Mouse (Mus musculus): ENCODE measurements around the gene Tmem104.

Gene Tmem104

GRCm38 (mm10) chr11:115166776-115167175, 20.5 kb upstream of the Tmem104 start:
- DNase-seq (ENCODE audit: low read depth, low spot score) = no peak

GRCm38 (mm10) chr11:115167631-115168249, 19.5 kb upstream of the Tmem104 start:
- DNase-seq (ENCODE audit: low read depth, low spot score) = no peak

DNA sequence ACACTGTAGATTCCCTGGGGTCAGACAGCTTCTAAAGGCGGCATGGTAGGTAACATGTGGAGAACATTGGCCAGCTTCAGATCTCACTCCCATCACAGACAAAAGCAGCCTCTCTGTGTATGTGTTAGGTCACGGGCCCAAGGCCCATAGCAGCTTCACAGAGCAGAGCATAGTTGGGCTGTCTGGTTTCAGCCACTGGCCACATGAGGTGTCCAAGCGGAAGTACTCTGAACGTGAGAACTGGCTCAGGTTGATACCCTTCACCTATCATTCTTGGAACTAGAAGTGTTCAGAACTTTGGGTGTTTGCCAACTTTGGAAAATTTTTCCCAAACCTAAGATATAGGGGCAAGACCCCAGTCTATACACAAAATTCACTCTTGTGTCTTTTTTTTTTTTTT, 17.9 kb upstream of the Tmem104 start:
- no peak for DNase-seq (ENCODE audit: low read depth, low spot score)

DNA sequence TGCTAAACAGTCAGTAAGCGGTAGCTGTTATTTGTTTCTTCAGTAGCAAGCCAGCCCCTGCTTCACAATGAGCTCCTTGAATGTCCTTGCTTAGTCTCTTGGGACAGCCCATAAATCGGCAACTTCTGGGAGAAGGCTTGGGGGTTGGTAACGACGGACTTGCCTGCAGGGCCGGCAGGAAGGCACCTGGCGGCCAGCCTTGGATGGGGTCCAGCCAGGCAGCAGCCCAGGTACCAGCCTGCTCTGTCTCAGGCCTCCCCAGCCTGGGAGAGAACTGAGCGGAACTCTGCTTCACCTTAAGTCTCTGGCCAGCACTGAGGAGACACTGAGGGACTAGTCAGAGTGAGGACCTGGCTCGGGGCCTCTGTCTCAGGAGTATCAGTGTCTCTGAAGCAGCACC, 16.2 kb upstream of the Tmem104 start:
- DNase-seq (ENCODE audit: low read depth, low spot score) = no peak

GRCm38 (mm10) chr11:115172825-115173287, 14.4 kb upstream of the Tmem104 start:
- DNase-seq (ENCODE audit: low read depth, low spot score) = no peak

DNA sequence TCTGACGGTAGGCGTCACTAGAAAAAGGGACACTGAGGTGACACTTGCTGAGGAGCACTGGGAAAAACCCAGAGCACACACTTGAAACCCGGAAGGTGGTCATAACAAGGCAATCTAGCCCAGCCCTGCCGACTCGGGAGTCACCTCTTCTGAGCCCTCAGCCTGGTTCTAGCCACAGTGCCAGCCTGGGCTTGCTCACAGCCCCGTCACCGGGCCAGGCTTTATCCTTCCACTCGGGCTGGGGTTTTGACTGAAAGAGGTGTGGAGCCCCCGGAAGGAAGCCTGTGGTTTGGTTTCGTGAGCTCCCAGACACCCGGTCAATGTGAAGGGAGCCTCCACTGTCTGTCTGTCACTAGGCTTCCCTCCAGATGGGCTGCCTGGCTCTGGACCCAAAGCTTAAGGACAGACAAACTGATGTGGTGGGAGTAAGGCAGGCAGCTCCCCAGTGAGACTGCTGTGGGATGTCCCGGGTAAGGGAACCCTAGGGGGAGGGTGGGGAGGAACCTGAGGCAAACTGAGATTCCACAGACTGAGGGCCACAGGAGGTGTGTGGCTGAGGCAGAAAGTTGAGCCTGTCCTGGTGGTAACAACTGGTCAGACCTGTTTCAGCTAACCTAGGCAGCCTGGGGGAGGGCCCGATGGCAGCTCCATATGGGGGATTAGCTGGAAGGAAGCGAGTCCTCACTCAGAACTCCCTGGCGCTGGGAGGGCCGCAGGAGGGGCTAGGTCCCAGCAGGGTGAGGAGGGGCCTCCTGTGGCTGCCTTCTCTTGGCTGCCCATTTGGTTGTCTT, 13.5 kb upstream of the Tmem104 start:
- no peak for DNase-seq (ENCODE audit: low read depth, low spot score)

GRCm38 (mm10) chr11:115176399-115177190, 10.7 kb upstream of the Tmem104 start:
- DNase-seq (ENCODE audit: low read depth, low spot score) = no peak

- no peak for DNase-seq (ENCODE audit: low read depth, low spot score)
Observed at GRCm38 (mm10) chr11:115177559-115178195, 9.6 kb upstream of the Tmem104 start.

GRCm38 (mm10) chr11:115178766-115179165, 8.5 kb upstream of the Tmem104 start:
- no peak for DNase-seq (ENCODE audit: low read depth, low spot score)

GRCm38 (mm10) chr11:115179191-115179590, 8.1 kb upstream of the Tmem104 start:
- DNase-seq (ENCODE audit: low read depth, low spot score) = no peak

- DNase-seq (ENCODE audit: low read depth, low spot score) = no peak
Observed at GRCm38 (mm10) chr11:115179881-115180280, 7.4 kb upstream of the Tmem104 start.

DNA sequence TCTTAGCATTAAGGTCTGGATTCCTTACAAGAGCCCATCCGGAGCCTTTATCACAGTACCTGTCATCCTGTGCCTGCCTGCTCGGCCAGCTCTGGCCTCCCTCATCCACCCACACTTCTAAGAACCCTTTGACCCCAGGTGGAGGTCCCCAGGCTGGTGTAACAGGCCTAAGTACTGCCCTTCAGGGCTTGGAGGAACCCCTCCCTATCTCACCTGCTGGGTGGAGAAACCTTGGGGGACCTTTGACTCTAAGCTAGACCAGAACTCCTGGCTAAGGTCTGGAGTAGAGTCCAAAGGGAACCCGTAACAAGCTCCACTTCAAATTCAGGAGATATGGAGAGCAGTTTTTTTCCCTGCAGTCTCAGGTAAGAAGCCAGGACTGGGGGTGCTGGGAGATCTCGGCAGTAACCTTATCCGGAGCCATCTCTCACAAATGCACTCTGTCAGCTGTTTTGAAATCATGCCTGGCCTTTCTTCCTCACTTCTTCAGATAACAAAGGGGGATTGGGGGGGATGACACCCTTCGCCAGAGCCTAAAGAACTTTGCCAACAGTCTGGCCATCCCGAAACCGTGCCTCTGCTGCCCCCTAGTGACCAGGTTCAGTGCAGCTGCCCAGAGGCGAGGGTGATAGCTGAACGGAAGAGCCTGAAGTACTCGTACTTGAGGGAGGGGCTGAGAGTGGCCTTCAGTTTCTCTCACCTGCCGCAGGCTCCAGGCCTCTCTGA, 5.2 kb upstream of the Tmem104 start:
- no peak for DNase-seq (ENCODE audit: low read depth, low spot score)

DNA sequence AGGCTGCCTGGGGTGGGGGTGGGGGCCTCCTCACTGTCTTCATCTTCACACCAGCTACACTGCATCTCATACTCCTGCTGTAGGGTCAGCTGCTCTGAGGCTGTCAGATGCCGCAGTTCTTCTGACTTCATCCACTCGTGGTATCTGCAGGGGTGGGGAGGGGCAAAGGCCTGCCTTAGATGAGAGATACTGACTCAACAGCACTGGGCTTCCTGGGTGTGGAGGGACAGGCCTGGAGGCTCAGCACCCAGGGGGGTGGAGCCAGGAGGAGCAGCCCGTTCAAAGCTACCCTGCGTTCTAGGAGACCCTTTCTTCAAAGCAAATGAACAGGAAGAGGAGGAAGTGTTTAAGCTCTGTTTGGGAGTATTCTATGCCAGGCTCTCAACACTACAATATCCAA, 2.3 kb upstream of the Tmem104 start:
- no peak for DNase-seq (ENCODE audit: low read depth, low spot score)

- DNase-seq (ENCODE audit: low read depth, low spot score) = no peak
Observed at GRCm38 (mm10) chr11:115187693-115188092, 406 bp downstream of the Tmem104 start, which contains the start of gene Nat9. TSS of gene Nat9 (minus strand) at chr11:115187859.

DNA sequence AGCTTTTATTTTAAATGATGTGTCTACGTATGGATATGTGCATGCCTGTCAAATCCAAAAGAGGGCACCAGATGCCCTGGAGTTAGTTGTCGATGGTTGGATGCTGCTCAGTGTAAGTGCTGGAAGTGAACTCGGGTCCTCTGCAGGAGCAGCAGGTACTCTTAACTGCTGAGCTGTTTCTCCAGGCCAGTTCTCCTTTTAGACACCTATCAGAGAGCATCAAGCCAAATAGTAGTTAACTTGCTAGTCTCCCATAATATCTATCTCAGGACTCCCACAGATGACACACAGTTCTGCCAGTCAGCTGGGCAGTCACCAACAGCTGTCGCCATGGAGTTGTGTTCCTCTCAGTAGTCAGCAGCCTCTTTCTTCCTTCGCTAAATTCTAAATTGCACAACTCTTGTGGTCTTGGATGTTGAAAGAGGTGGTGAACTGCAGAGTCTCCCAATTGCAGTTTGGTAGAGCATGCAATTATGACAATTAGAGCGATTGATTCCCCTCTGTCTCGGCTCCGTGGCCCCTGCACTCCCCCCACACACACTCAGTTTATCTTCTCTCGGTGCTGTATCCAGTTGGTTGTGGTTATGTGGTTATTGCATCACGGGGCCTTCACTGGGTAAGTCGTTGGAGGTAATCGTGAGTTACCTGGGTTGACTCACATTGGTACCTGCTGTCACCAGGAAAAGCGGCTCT, 1.4 kb downstream of the Tmem104 start:
- no peak for DNase-seq (ENCODE audit: low read depth, low spot score)

DNA sequence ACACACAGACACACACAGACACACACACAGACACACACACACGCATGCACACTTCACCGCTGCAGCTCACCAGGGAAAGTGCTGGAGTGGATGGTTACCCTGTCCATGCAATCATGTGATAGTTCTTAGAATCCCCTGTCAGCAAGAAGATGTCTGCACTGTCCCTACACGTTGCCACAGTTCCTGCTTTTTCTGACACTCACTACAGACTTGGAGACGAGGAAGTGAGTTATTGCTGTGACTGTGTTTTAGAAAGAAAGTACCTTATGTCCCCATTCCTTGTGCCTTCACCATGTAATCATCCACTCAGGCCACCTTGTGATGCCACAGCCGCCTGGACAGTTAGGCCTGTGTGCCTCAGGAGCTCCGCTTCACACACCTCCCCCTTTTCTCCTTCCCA, 2.0 kb downstream of the Tmem104 start:
- no peak for DNase-seq (ENCODE audit: low read depth, low spot score)

GRCm38 (mm10) chr11:115192180-115192579, 4.9 kb downstream of the Tmem104 start:
- no peak for DNase-seq (ENCODE audit: low read depth, low spot score)

GRCm38 (mm10) chr11:115194693-115195092, 7.4 kb downstream of the Tmem104 start:
- DNase-seq (ENCODE audit: low read depth, low spot score) = no peak

DNA sequence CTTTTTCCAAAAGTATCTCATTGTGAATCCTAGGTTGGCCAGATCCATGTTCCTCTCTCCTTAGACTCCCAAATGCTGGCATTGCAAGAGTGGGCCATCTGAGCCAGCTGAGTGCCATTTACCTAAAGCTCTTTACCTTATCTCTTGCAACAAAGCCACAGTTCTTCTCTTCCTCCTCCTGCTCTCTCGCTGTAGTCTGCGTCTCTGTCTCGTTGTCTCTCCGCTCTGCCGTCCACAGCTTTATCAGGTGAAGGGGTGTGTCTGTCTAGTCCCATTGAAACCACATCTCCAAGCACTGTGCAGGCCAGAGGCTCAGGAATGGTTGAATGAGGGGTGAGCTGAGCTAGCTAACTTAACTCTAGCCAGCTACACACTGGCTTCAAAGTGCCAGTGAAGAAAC, 8.6 kb downstream of the Tmem104 start:
- DNase-seq (ENCODE audit: low read depth, low spot score) = no peak

DNA sequence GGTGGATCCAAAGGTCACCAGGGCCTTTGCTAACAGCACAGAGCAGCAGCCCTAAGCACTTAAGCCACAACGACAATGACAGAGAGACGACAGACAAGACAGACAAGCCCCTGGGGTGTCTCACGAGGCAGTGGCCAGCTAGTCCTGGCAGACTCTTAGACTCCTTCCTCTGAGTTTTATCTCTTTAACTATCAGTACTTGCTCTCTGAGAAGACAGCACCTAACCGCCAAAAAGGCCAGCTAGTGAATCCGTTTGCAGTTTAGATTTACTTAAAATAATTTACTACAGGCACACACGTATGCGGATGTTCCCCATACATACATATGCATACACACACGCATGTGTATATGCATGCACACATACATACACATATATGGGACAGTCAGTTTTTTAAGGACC, 10.3 kb downstream of the Tmem104 start:
- DNase-seq (ENCODE audit: low read depth, low spot score) = no peak

Data from WW6 (cell line).